Mouse (Mus musculus): ENCODE data around the gene Parpbp.

Parpbp gene

DNA sequence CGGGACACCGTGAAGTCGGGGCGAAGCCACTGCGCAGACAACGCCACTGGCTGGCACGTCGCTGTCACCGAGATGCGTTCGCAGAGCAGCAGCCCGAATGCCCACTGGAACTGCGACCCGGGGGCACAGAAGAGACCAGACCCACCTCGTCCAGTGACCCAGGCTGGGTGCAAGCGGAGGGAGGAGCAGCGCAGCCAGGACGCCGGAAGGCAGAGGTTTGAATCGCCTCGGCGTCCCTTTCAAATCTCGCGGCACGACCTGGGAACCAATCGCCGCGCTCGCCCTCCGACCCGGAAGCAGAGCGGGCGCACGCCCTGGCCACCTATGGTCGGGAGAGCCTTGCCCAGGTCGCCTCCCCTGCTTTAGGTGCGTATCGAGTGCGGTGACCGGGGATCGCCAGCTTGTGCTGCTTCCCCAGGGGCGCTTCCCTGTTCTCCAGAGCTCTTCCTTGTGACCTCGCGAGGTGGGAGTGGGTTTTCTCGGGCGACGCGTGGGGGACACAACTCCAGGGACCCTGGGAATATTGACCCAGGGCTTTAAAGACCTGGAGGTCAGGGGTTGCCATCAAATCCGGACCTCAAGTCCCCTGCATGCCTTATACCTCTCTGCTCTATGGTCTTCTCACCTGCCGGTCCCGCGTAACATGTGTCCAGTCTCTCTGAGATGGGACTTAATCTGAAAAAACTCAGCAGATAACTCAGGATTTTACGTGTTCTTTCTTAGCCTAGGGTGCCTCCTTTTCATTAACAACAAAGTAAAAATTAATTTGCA is at the start of gene Parpbp, which contains the start of gene Nup37:
Gene Parpbp, minus strand, starts transcription at position 235 of the 771 bp plus-strand sequence.
Gene Nup37, plus strand, starts transcription at position 286 of the 771 bp plus-strand sequence.
- DNase-seq (ENCODE audit: low spot score): peak; percentile 85

DNA sequence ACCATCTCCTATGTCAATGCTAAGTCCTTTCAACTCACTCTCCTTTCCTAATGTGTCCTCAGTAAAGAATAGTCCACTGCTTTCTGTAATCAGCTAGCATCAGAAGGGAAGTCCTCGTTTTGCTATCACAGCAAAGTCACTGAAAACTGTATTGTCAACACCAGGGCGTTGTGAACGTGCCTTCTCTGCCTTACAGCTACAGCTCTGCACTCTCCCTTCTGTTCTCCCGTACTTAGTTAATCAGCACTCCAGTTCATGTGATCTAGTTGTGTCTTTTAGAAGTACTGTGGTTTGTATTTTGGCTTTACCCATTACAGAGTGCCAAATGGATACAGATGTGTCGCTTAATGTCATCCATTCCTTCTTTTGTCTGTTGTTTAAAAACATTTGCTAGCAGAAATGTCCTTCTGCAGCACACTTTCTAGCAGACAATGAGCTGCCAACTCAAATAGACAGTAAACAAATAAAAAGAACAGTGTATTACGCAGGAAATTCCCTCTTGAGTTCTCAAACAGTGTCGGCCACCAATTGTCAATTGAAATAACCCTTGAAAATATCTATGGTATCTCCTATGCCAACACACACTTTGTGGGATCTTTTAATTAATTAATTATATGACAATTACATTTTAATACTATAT is 20.8 kb upstream of the Parpbp start:
- DNase-seq (ENCODE audit: low spot score): no peak

DNA sequence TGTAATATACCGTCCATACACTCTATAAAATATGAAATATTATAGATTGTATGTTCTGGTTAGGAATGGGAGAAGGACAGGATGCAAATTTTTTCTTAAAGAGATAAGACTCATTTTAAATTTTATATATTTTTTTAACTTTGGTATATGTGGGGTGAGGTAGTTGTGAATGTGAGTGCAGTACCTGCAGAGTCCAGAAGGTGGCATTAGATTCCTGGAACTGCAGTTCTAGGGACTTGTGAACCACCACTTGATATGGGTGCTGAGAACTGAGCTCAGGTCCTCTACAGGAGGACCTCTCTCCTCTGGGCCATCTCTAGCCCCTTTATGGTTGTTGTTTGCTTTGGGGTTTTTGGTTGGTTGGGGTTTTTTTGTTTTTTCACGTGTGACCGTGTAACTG is 19.4 kb upstream of the Parpbp start:
- DNase-seq (ENCODE audit: low spot score): no peak

DNA sequence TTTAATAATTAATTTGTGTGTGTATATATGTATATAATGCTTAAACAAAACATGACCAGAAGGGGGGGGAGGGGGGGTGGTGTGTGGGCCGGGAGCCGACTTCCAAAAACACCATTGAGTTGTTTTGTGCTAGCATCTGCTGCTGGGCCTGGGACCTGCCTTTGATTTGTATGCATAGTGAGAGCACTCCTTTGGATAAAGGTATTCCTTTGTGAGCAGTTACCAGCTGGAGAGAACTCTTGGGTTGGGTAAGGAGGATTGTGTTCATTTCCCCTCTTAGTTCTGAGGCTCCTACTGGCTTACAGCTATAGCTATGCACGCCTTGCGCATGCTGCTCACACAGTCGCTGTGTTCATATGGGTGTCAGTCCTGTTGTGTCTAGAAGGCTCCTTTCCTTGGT is 15.9 kb upstream of the Parpbp start:
- DNase-seq (ENCODE audit: low spot score): no peak

DNA sequence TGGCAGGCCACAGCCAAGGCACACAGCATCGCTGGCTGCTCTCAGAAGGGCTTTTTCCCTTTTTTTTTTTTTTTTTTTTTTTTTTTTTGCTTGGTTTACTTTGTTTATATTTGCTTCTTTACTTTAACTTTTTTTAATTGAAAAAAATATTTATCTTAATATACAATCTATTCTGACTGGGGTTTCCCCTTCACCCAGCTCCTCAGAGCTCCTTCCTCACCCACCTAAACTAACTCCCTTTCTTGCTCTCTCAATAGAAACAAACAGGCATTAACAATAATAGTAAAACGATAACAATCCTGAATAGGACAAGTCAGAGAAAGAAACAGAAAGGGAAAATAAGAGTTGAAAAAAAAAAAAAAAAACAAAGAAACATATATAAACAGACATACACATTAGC is 15.4 kb upstream of the Parpbp start:
- no peak for DNase-seq (ENCODE audit: low spot score)

DNA sequence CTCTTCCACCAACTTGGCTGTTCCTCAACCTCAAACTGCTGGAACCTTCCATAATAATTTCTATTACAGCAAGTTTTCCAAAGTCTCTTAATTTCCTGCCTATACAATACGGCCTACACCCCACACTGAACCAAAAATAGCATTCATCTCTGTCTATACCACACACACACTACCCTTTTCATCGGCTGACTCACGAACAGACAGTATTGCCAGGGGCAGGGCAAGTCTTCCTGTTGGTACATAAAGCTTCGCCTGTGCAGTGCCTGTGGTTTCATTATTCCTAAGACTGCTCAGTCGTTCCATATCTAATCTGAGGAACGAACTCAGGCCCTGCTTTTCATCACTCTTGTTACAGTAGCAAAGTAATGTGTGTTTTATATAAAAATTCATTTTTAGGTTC is 4.9 kb upstream of the Parpbp start:
- DNase-seq (ENCODE audit: low spot score): no peak

DNA sequence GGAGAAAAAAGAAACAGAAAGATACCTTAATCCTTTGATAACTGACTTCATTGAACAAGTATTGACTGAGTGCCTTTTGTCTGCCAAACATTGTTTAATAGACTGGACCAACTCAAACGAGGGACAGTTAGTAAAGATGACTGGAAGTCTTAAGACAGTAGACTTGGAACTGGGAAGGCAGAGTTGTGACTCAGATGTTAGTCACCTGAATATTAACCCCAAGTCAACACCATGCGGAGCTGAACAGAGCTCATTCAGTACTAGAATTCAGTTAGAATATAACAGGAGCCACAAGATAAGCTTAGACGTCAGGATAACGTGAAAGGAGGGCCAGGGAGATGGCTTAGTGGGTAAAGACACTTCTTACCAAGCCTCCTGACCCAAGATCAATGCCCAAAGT is 3.6 kb upstream of the Parpbp start:
- no peak for DNase-seq (ENCODE audit: low spot score)

DNA sequence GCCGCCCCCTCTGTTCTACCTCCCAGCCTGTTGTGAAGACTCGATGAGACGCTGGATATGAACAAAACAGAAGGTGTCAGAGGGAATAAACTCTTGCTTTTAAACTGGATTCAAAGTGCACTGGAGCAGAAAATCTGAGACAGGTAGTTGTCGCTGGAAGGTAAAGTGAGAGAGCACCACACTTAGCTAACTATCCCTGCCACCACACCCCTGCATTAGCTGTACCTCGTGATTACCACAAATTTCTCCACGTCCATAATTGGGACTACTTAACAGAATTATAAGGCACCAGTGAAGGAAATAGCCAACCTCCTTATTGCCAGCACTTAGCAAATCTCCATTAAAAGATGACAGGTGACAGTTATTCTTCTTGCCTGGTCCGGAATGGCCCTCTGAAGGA is 554 bp downstream of the Parpbp start:
- no peak for DNase-seq (ENCODE audit: low spot score)

DNA sequence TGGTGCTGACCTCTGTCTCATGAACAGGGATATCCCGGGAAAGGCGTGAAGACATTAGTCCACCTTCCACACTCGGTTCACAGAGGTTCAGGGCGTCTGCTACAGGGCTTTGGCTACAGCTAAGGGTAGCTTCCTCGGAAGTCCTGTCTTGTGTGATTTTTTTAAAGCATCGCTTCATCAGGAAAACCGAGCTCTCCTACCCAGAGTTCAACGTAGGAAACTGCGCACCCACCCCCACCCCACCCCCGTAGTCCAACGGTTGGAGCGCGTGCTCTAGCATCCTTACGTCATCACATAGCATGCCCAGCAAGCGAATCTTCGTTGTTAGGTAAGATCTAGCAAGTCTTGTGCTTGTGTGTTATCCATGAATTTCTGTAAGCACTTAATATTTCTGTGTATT is 11.1 kb downstream of the Parpbp start:
- DNase-seq (ENCODE audit: low spot score): no peak

DNA sequence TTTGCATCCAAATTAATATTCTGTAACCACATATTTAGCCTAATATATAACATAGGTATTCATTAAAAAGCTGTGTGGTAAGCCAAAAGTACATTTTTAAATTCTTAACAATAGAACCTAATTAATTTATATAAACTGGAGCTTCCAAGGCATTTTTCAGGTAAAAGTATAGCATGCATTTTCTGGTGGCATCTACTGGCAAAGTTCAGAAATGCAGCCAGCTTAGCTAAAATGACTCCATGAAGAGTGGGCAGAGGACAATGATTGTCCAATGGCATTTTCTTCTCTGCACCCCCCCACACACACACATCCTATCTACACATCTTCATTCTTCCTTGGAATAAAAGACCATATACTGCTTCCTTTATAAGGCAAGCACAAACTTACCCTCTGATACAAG is 27.0 kb downstream of the Parpbp start:
- no peak for DNase-seq (ENCODE audit: low spot score)

DNA sequence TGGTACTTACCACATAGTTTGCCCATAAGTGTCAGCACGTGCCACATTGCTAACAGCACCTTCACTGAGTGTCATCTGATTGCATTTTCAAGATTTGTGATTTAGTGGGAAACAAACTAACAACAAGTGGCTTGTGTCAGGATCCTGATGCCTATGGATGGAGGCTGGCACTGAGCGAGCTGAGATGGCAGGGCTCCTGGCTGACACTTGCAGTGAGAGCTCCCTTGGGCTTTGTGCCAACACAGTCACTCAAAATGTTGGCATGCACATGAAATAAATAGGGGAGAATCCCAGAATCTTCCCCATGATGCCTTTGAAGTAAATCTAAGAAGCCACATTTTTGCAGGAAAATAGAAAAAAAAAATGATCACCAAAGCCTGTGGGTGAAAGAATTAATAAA is 33.5 kb downstream of the Parpbp start:
- DNase-seq (ENCODE audit: low spot score): no peak

DNA sequence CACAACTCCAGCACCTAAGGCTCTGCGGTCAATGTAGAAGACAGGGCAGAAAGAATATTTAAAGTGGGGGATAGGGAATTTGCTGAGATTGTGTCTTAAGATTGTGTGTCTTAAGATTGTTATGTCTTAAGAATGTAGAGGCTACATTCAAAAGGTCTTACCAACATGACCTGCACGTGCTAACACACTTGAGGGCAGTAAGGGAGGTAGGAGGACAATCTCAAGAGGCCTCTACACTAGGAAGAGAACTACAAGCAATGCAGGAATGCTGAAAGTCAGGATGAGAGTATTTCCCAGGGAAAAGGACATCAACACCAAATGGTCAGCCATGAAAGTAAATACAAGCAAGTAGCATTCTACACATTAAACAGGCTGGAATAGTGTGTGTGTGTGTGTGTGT is 40.6 kb downstream of the Parpbp start:
- DNase-seq (ENCODE audit: low spot score): no peak

DNA sequence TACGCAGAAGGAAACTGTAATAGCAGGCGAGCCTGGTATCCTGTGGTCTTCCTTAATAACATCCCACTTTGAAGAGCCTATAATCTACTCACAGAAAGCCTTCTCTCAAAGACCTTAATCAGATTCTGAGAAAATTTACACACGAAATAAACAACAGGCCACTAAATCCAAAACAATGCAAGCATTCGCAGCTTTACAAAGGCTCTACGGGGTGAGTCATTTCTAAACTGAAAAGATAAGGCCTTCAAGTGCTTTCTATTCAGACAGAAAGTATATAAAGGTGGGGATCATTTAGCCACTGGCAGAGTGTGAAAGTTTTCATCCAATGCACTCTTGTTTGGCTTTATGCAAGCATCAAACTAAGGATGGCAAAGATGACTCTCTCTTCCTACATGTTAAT is 56.0 kb downstream of the Parpbp start, which contains the start of gene Pmch:
Gene Pmch, plus strand, starts transcription at position 301 of the 400 bp plus-strand sequence.
- no peak for DNase-seq (ENCODE audit: low spot score)

DNA sequence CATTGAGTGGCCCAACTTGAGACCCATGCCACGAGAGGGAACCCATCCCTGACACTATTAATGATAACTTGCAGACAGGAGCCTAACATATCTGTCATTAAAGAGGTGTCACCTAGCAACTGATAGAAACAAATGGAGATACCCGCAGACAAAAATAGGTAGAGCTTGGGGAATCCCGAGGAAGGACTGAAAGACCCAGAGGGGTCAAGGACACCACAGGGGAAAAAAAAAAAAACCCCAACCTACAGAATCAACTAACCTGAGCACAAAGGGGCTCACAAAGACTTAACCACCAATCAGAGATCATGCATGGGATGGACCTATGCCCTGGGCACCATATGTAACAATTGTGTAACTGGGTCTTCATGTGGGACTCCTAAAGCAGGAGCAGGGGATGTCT is 79.4 kb downstream of the Parpbp start:
- DNase-seq (ENCODE audit: low spot score): no peak

DNA sequence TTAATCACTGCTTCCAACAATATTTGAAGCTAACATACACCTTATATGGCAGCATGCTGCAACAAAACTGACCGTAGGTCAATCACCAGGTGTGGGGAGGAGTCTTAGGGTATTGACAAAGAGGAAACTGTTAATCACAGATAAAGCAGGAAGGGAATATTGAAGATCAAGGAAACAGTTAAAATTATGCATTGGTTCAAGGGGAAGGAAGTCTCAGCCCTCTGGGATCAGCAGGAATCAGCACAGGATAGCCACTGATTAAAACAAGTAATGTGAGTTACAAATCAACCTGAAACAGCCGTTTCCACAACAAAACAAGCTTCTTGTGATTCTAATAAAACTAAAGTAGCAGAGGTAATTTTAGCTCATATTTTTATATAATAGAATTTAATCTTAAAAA is 81.9 kb downstream of the Parpbp start:
- no peak for DNase-seq (ENCODE audit: low spot score)

DNA sequence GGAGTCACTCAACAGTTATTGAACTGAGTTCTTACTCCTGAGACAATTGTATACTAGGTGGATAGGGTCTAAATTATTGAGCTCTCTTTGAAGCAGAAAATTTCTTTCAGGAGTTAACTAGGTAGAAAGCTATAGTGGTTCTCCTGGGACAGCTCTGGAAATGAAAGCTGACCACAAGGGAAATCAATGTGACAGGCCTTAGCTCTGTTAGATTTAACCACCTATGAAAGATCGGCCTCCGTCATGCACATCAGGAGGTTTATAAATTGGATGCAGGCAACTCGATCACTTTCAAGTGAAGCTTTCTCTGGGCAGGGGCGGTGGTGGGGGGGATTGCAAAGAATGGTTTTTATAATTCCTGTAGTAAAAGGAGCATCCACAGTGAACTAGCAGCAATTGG is 83.3 kb downstream of the Parpbp start:
- DNase-seq (ENCODE audit: low spot score): no peak

DNA sequence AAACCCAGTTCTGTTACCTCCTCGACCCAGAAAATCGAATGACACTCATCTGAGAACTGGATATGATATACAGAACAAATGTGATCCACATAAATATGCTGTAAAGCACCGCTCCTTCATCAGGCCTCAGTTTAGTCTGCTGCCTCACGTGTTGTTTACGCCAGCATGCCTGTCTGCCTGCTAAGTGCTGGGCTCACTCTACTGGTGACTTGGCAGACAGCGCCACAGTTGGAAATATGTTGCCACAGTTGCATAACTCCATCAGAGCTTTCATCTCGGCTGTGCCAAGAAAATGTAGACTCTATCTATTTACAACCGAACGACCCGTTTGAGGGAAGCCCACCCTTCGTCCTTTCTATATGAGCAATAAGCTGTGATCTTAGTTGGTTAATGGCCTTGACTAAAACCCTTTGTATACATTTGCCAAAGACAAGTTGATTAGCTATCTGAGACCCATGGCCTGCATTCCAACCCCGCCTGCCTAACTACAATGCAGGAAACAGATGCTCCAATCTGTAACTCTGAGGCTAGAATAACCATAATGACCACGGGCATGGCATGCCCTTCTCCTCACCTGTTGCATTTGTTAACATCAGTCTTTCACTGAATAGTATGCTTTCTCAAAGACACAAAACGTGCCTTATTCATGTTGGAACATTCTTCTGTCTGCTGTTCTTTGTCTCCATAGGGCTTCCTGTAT is 89.6 kb downstream of the Parpbp start:
- no peak for DNase-seq (ENCODE audit: low spot score)

DNA sequence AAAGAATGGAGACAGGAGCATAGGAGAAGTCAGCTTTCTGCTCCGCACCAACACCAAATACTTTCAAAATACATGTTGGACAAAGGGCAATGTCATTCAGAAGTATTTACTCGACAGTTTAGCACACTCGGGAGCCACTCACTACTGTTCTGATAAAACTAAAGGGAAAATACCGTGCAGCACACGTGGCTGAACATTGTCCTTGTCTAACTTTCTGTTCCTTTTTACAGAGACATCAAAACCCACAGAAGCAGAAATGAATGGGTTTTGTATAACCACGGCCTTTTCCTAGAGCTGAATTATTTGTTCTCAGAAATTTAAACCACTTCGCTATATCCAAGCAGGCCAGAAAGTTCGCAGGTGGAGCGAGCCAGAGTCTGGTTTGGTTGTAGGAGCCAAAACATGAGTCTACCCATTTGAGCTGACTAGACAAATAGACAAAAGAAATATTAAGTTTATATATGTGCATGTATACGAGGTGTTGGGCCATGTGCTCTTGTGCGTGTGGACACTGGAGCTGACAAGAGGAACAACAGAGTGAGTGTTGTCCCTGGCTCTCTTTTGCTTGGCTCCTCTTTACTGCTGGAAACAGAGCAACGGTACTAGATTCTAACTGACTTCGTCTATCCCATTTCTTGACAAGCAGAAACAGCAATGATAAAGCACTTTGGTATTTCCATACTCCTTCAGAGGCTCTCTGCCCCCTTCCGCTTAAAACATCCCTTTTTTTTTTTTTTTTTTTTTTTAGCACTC is 92.3 kb downstream of the Parpbp start:
- DNase-seq (ENCODE audit: low spot score): no peak

DNA sequence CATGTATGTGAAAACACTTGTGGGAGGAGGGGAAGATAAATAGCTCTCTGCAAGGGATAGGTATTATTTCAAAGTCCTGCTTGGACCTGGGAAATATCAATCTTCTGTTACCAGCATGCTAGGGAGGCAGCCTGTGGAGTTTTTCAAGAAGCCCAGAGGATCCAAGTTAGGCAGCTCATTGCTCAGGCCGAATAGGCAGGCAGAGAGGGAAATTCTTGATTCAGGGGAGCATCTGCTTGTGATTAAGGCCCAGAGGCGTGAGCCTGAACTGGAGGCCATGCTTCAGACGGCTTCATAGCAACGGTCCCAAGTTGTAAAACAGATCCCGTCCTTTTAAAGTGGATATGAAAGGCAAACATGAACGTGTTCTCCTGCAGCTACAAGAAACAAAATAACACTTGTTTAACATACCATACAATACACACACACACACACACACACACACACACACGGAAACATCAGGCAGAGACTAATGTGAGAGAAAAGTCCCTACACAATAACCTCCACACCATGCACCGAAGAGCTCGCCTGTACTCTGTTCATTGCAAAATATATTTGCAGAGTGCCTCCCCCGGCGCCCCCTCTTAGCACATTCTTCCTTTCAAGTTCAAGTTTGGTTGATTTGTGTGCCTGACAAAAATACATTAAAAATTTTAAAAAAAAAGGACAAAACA is 100.5 kb downstream of the Parpbp start:
- DNase-seq (ENCODE audit: low spot score): no peak

DNA sequence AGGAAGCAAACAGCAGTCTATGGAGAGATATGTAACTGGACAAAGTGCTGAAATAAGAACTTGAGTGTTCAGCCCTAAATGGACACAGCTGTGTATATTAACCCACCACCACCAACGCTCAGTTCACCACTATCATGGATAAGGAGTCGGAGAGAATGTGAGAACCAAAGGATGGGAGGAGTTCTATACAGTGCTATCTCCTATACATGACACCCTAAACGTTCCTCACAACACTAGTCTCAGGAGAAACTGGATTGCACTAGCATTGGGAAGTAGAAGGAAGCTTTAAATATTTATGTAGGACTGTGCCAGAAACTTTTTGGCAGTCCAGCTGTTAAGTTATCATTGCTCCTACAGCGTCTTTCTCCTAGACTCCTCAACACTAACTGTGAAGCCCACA is 102.4 kb downstream of the Parpbp start:
- DNase-seq (ENCODE audit: low spot score): no peak
